Mouse (Mus musculus) midbrain, embryonic 11.5 days (tissue): ENCODE measurements around the gene Atp6v0e. TPM values are rescaled to one million over a fixed set of nuclear protein-coding genes. Genes with fewer than 3 reads are reported as not detected.

Experiments
- ATAC-seq: fragments of 200-750 bp; cut with Nextera tagmentation; 2 replicates; pipeline ENCODE4 v1.8.0; 2017; ENCODE audit warnings: moderate TSS enrichment, moderate library complexity; ENCODE audit not compliant: low FRiP score
- DNase-seq: peaks from one replicate; pipeline ENCODE4 v3.0.0; 2015; ENCODE audit warnings: low spot score; ENCODE audit errors: missing footprints
- H3K27ac ChIP-seq: fragments of 300-500 bp; sonication (generic); 2 replicates; pipeline ENCODE4 v1.5.1; 2014; ENCODE audit warnings: low read depth, low read length
- H3K27me3 ChIP-seq: fragments of 300-500 bp; sonication (generic); 2 replicates; pipeline ENCODE4 v1.6.1; 2014; ENCODE audit warnings: mild to moderate bottlenecking, low read length, moderate library complexity, mixed read lengths; ENCODE audit not compliant: control insufficient read depth, insufficient read depth
- H3K36me3 ChIP-seq: fragments of 300-500 bp; sonication (generic); 2 replicates; pipeline ENCODE4 v1.6.1; 2014; ENCODE audit warnings: mild to moderate bottlenecking, low read length, moderate library complexity, mixed read lengths; ENCODE audit not compliant: control insufficient read depth, insufficient read depth
- H3K4me1 ChIP-seq: fragments of 300-500 bp; sonication (generic); 2 replicates; pipeline ENCODE4 v1.6.1; 2014; ENCODE audit warnings: low read length; ENCODE audit not compliant: control insufficient read depth, insufficient read depth
- H3K4me2 ChIP-seq: fragments of 300-500 bp; sonication (generic); 2 replicates; pipeline ENCODE4 v1.6.1; 2014; ENCODE audit warnings: mild to moderate bottlenecking, moderate library complexity
- H3K4me3 ChIP-seq: fragments of 300-500 bp; sonication (generic); 2 replicates; pipeline ENCODE4 v1.5.1; 2014; ENCODE audit warnings: low read depth, low read length
- H3K9ac ChIP-seq: fragments of 300-500 bp; sonication (generic); 2 replicates; pipeline ENCODE4 v1.6.1; 2014; ENCODE audit warnings: low read length
- H3K9me3 ChIP-seq: fragments of 300-500 bp; sonication (generic); 2 replicates; pipeline ENCODE4 v1.6.1; 2016; ENCODE audit warnings: low read length; ENCODE audit not compliant: control insufficient read depth
- WGBS: fragments of 180-500 bp; shearing (Covaris S2); extraction: QIAGEN DNeasy Blood & Tissue Kit; methylation state at CpG from one replicate; pipeline ENCODE4 v1.1.7; 2014; 5-methylcytosine and 5-hydroxymethylcytosine counted together
- polyA plus RNA-seq: library from polyadenylated mRNA; unstranded; fragments of >200 nt; fragmentation: Nextera tagmentation; extraction: Ambion mirVana; gene quantifications from 2 replicates; pipeline ENCODE4 v1.2.1, GENCODE M21; 2014

Atp6v0e gene
- polyA plus RNA-seq, 1 experiment from 2014 or later: 104 TPM

GRCm38 (mm10) chr17:26701565-26701964 lies 38.5 kb downstream of the Atp6v0e start:
- H3K4me1 ChIP-seq: no peaks in the 10 kb centered on the region
- 81% methylated on average over 13 of the region's 13 CpGs for WGBS
- no peak for ATAC-seq
- no peak overlapping the region for H3K4me3 ChIP-seq
- no peak for DNase-seq
- no peaks in the 10 kb centered on the region for H3K27me3 ChIP-seq
- H3K9ac ChIP-seq: no peak overlapping the region
- H3K27ac ChIP-seq: no peak overlapping the region
- peaks cover 8% of the 10 kb centered on the region; the same call in 1 of the 2 replicates for H3K36me3 ChIP-seq
- no peaks in the 10 kb centered on the region for H3K9me3 ChIP-seq
- H3K4me2 ChIP-seq: no peak overlapping the region

- ATAC-seq (no peak), DNase-seq (no peak)
- WGBS: 82% methylated on average over 4 of the region's 4 CpGs
- Histone ChIP-seq H3K4me2 (no peak overlapping the region), H3K36me3 (peaks cover 8% of the 10 kb centered on the region; the same call in 1 of the 2 replicates), H3K4me1 (no peaks in the 10 kb centered on the region), H3K27ac (no peak overlapping the region), H3K4me3 (no peak overlapping the region), H3K9ac (no peak overlapping the region), H3K9me3 (no peaks in the 10 kb centered on the region), H3K27me3 (no peaks in the 10 kb centered on the region)
These were observed 39.6 kb downstream of the Atp6v0e start for GRCm38 (mm10) chr17:26702621-26703020.

GRCm38 (mm10) chr17:26703671-26704070 lies 40.6 kb downstream of the Atp6v0e start:
- H3K4me2 ChIP-seq: no peak overlapping the region
- H3K9me3 ChIP-seq: no peaks in the 10 kb centered on the region
- no peak for ATAC-seq
- no peak overlapping the region for H3K27ac ChIP-seq
- DNase-seq: no peak
- H3K27me3 ChIP-seq: no peaks in the 10 kb centered on the region
- H3K36me3 ChIP-seq: 0 out of 2 replicates have a peak, but pooled peaks cover 6% of the 10 kb centered on the region
- WGBS: 93% methylated on average over 4 of the region's 4 CpGs
- H3K4me1 ChIP-seq: no peaks in the 10 kb centered on the region
- H3K4me3 ChIP-seq: no peak overlapping the region
- H3K9ac ChIP-seq: no peak overlapping the region

GRCm38 (mm10) chr17:26705463-26706359 lies 42.7 kb downstream of the Atp6v0e start:
- no peak overlapping the region for H3K9ac ChIP-seq
- no peaks in the 10 kb centered on the region for H3K27me3 ChIP-seq
- DNase-seq (no peak), ATAC-seq (no peak)
- no peak overlapping the region for H3K27ac ChIP-seq
- no peak overlapping the region for H3K4me2 ChIP-seq
- no peak overlapping the region for H3K4me3 ChIP-seq
- H3K9me3 ChIP-seq: no peaks in the 10 kb centered on the region
- H3K36me3 ChIP-seq: no peaks in the 10 kb centered on the region
- 85% methylated on average over 11 of the region's 11 CpGs for WGBS
- H3K4me1 ChIP-seq: no peaks in the 10 kb centered on the region

- Histone ChIP-seq H3K9me3 (no peaks in the 10 kb centered on the region), H3K4me1 (no peaks in the 10 kb centered on the region), H3K27ac (no peak overlapping the region), H3K4me3 (no peak overlapping the region), H3K4me2 (no peak overlapping the region), H3K27me3 (no peaks in the 10 kb centered on the region), H3K9ac (no peak overlapping the region), H3K36me3 (no peaks in the 10 kb centered on the region)
- ATAC-seq (no peak), DNase-seq (no peak)
- 71% methylated on average over 7 of the region's 7 CpGs for WGBS
These were observed 44.0 kb downstream of the Atp6v0e start for GRCm38 (mm10) chr17:26707066-26707465.

GRCm38 (mm10) chr17:26708499-26708898 lies 45.5 kb downstream of the Atp6v0e start:
- ATAC-seq: no peak
- H3K27ac ChIP-seq: no peak overlapping the region
- no peaks in the 10 kb centered on the region for H3K9me3 ChIP-seq
- H3K4me3 ChIP-seq: no peak overlapping the region
- H3K36me3 ChIP-seq: no peaks in the 10 kb centered on the region
- no peak overlapping the region for H3K4me2 ChIP-seq
- no peaks in the 10 kb centered on the region for H3K27me3 ChIP-seq
- no peaks in the 10 kb centered on the region for H3K4me1 ChIP-seq
- DNase-seq: no peak
- H3K9ac ChIP-seq: no peak overlapping the region

GRCm38 (mm10) chr17:26708993-26709590 lies 46.1 kb downstream of the Atp6v0e start:
- Histone ChIP-seq H3K9ac (no peak overlapping the region), H3K27me3 (no peaks in the 10 kb centered on the region), H3K4me1 (no peaks in the 10 kb centered on the region), H3K27ac (no peak overlapping the region), H3K4me2 (no peak overlapping the region), H3K9me3 (no peaks in the 10 kb centered on the region), H3K4me3 (no peak overlapping the region), H3K36me3 (no peaks in the 10 kb centered on the region)
- WGBS: 59% methylated on average over 9 of the region's 9 CpGs
- no peak for ATAC-seq
- no peak for DNase-seq

- DNase-seq: no peak
- H3K4me3 ChIP-seq: no peak overlapping the region
- H3K9me3 ChIP-seq: no peaks in the 10 kb centered on the region
- H3K4me2 ChIP-seq: no peak overlapping the region
- no peaks in the 10 kb centered on the region for H3K4me1 ChIP-seq
- 63% methylated on average over 6 of the region's 6 CpGs for WGBS
- no peak overlapping the region for H3K27ac ChIP-seq
- H3K36me3 ChIP-seq: no peaks in the 10 kb centered on the region
- no peak overlapping the region for H3K9ac ChIP-seq
- no peaks in the 10 kb centered on the region for H3K27me3 ChIP-seq
- ATAC-seq: no peak
These were observed 47.0 kb downstream of the Atp6v0e start for GRCm38 (mm10) chr17:26710049-26710448.

- WGBS: under 1% methylated on average over 40 of the region's 41 CpGs
- H3K9ac ChIP-seq: peak within 1 kb of the TSS; percentile 76
These were observed 52.3 kb downstream of the Atp6v0e start, which contains the start of gene Crebrf for GRCm38 (mm10) chr17:26715271-26715758. Crebrf (plus strand) TSS chr17:26715650.

More at GRCm38 (mm10) chr17:26715271-26715758, 52.3 kb downstream of the Atp6v0e start, which contains the start of gene Crebrf:
- Histone ChIP-seq H3K9me3 (no peaks in the 10 kb centered on the region), H3K4me3 (peak within 1 kb of the TSS; percentile 92), H3K27me3 (no peaks in the 10 kb centered on the region), H3K27ac (peak within 1 kb of the TSS; percentile 73), H3K36me3 (no peaks in the 10 kb centered on the region), H3K4me2 (peak within 1 kb of the TSS; percentile 66), H3K4me1 (no peaks in the 10 kb centered on the region; the same call in 1 of the 2 replicates)
- DNase-seq (peak; percentile 99), ATAC-seq (peak; percentile 83)
